ENCODE assay signal across 8 mouse cellular contexts in genomic region chr12:41485512-41486215, GRCm38 (mm10). TPM values are rescaled to one million over a fixed set of nuclear protein-coding genes. Genes with fewer than 3 reads are reported as not detected.
DNase-seq lines count a peak whose midpoint lies in the region; ATAC-seq and TF ChIP-seq lines count a peak whose summit lies in the region.

No protein-coding gene starts in this region.

- no peak for TF ChIP-seq POLR2A in thymus, adult 2 months (IDR thresholded peaks at IDR 0.05; ENCODE audit: control insufficient read depth, extremely low read depth, insufficient read depth, low read length, poor library complexity)

- TF ChIP-seq EP300 in heart, postnatal 0 days (IDR thresholded peaks at IDR 0.05; ENCODE audit: low read depth), result no peak

- no peak overlapping the region for H3K27ac ChIP-seq in brown adipose tissue, adult 24 weeks (replicated peaks; ENCODE audit: low read depth, low read length)
- peak overlapping the region; percentile 85 for H3K27ac ChIP-seq in forebrain, embryonic 12.5 days
- H3K27ac ChIP-seq in heart, postnatal 0 days (ENCODE audit: low read depth), result no peak overlapping the region
- H3K27ac ChIP-seq in liver, embryonic 13.5 days, result no peak overlapping the region
- peak overlapping the region; percentile 79; the same call in 1 of the 2 replicates for H3K27ac ChIP-seq in neural tube, embryonic 12.5 days
- no peak overlapping the region for H3K27ac ChIP-seq in thymus, adult 2 months (ENCODE audit: control insufficient read depth, insufficient read depth, low read length)

- H3K4me1 ChIP-seq in brown adipose tissue, adult 24 weeks (ENCODE audit: control insufficient read depth, insufficient read depth, insufficient read length, low read length), result peaks cover 3% of the 10 kb centered on the region; the same call in 1 of the 2 replicates
- H3K4me1 ChIP-seq in forebrain, embryonic 12.5 days, result peaks cover 24% of the 10 kb centered on the region
- H3K4me1 ChIP-seq in heart, postnatal 0 days (ENCODE audit: control insufficient read depth, insufficient read depth), result no peaks in the 10 kb centered on the region
- H3K4me1 ChIP-seq in liver, embryonic 13.5 days (replicated peaks), result no peaks in the 10 kb centered on the region
- H3K4me1 ChIP-seq in neural tube, embryonic 12.5 days, result 0 out of 2 replicates have a peak, but pooled peaks cover 3% of the 10 kb centered on the region
- 0 out of 2 replicates have a peak, but pooled peaks cover 4% of the 10 kb centered on the region for H3K4me1 ChIP-seq in thymus, adult 2 months (replicated peaks; ENCODE audit: control insufficient read depth, insufficient read depth, low read length)

- H3K36me3 ChIP-seq in forebrain, embryonic 12.5 days (replicated peaks), result no peaks in the 10 kb centered on the region
- no peaks in the 10 kb centered on the region for H3K36me3 ChIP-seq in heart, postnatal 0 days (replicated peaks; ENCODE audit: control insufficient read depth, insufficient read depth, low read length)
- H3K36me3 ChIP-seq in liver, embryonic 13.5 days, result no peaks in the 10 kb centered on the region
- no peaks in the 10 kb centered on the region for H3K36me3 ChIP-seq in neural tube, embryonic 12.5 days
- no peaks in the 10 kb centered on the region for H3K36me3 ChIP-seq in thymus, adult 2 months (ENCODE audit: control insufficient read depth, insufficient read depth, low read length)

- H3K9me3 ChIP-seq in forebrain, embryonic 12.5 days, result no peaks in the 10 kb centered on the region
- H3K9me3 ChIP-seq in heart, postnatal 0 days (replicated peaks; ENCODE audit: control insufficient read depth, low read length), result no peaks in the 10 kb centered on the region
- H3K9me3 ChIP-seq in liver, embryonic 13.5 days (replicated peaks), result no peaks in the 10 kb centered on the region
- no peaks in the 10 kb centered on the region for H3K9me3 ChIP-seq in neural tube, embryonic 12.5 days

- peak; percentile 25 for DNase-seq in CD4-positive, CD25-positive, alpha-beta regulatory T cell, adult 2 months (ENCODE audit: low read depth, low spot score)
- peak; percentile 45 for DNase-seq in heart, postnatal 0 days (ENCODE audit: low spot score)
- peak; percentile 46 to 63 for DNase-seq in kidney, postnatal 4 days
- peak; percentile 9 for DNase-seq in liver, embryonic 13.5 days
- no peak for DNase-seq in thymus, adult 2 months

- no peaks in the 10 kb centered on the region for H3K27me3 ChIP-seq in forebrain, embryonic 12.5 days
- H3K27me3 ChIP-seq in heart, postnatal 0 days (ENCODE audit: control insufficient read depth, insufficient read depth, low read length), result no peaks in the 10 kb centered on the region
- H3K27me3 ChIP-seq in liver, embryonic 13.5 days, result 0 out of 2 replicates have a peak, but pooled peaks cover 4% of the 10 kb centered on the region
- H3K27me3 ChIP-seq in neural tube, embryonic 12.5 days (replicated peaks), result no peaks in the 10 kb centered on the region
- H3K27me3 ChIP-seq in thymus, adult 2 months (ENCODE audit: control insufficient read depth, insufficient read depth, low read length), result no peaks in the 10 kb centered on the region

- peak overlapping the region; percentile 76 for H3K9ac ChIP-seq in forebrain, embryonic 12.5 days
- peak overlapping the region; percentile 55 for H3K9ac ChIP-seq in heart, postnatal 0 days (replicated peaks; ENCODE audit: low read depth, low read length)
- H3K9ac ChIP-seq in liver, embryonic 13.5 days, result no peak overlapping the region
- H3K9ac ChIP-seq in neural tube, embryonic 12.5 days, result peak overlapping the region; percentile 67

- TF ChIP-seq CTCF in heart, postnatal 0 days (IDR thresholded peaks at IDR 0.05; ENCODE audit: low read depth), result no peak
- no peak for TF ChIP-seq CTCF in thymus, adult 2 months (IDR thresholded peaks at IDR 0.05; ENCODE audit: borderline replicate concordance, control insufficient read depth, extremely low read depth, insufficient read depth, low read length, poor library complexity)

- ATAC-seq in forebrain, embryonic 12.5 days (ENCODE audit: low FRiP score), result peak; percentile 92
- peak; percentile 95 for ATAC-seq in heart, postnatal 0 days (ENCODE audit: insufficient read depth, low read depth)
- peak; percentile 71 for ATAC-seq in liver, embryonic 13.5 days (ENCODE audit: low read depth)
- peak; percentile 89 for ATAC-seq in neural tube, embryonic 12.5 days (ENCODE audit: low FRiP score, low read depth)

- H3K4me2 ChIP-seq in forebrain, embryonic 12.5 days, result peak overlapping the region; percentile 64
- peak overlapping the region; percentile 64 for H3K4me2 ChIP-seq in heart, postnatal 0 days (ENCODE audit: low read depth, low read length)
- peak overlapping the region; percentile 20 for H3K4me2 ChIP-seq in liver, embryonic 13.5 days
- H3K4me2 ChIP-seq in neural tube, embryonic 12.5 days (replicated peaks), result peak overlapping the region; percentile 63

- 13% methylated on average over 12 of the region's 12 CpGs for WGBS in forebrain, embryonic 12.5 days
- WGBS in heart, postnatal 0 days, result 14% methylated on average over 12 of the region's 12 CpGs
- 34% methylated on average over 12 of the region's 12 CpGs for WGBS in liver, embryonic 13.5 days (ENCODE audit: insufficient replicate concordance)
- 12% methylated on average over 12 of the region's 12 CpGs for WGBS in neural tube, embryonic 12.5 days
- 21% methylated on average over 12 of the region's 12 CpGs for WGBS in thymus, adult 2 months

- peak overlapping the region; percentile 31; the same call in 1 of the 2 replicates for H3K4me3 ChIP-seq in brown adipose tissue, adult 24 weeks (ENCODE audit: insufficient read depth, low read depth, low read length)
- H3K4me3 ChIP-seq in forebrain, embryonic 12.5 days (replicated peaks), result peak overlapping the region; percentile 50
- H3K4me3 ChIP-seq in heart, postnatal 0 days (ENCODE audit: low read depth, low read length), result peak overlapping the region; percentile 44
- H3K4me3 ChIP-seq in liver, embryonic 13.5 days (replicated peaks), result 0 out of 2 replicates have a peak overlapping the region, but pooled peaks have one; percentile 9
- peak overlapping the region; percentile 46 for H3K4me3 ChIP-seq in neural tube, embryonic 12.5 days
- no peak overlapping the region for H3K4me3 ChIP-seq in thymus, adult 2 months (ENCODE audit: control insufficient read depth, insufficient read depth, low read length)

RNA-seq across cellular contexts. Expression of gene Lrrn3, which starts 0.6 kb away (rescaled TPM):
- polyA plus RNA-seq in brown adipose tissue, adult 24 weeks (2012; ENCODE audit: insufficient read depth, insufficient read length, missing spikeins), result not detected in 2 replicates
- 37.1 and 40.1 TPM in 2 replicates for polyA plus RNA-seq in forebrain, embryonic 12.5 days (2016; fragmentation: Nextera tagmentation; extraction: Ambion mirVana)
- total RNA-seq in heart, postnatal 0 days (2014; rRNA removed; ENCODE audit: low replicate concordance), result 0.08 and 3.7 TPM in 2 replicates
- polyA plus RNA-seq in heart, postnatal 0 days (2015; fragmentation: Nextera tagmentation; extraction: Ambion mirVana), result 0.66 and 0.69 TPM in 2 replicates
- polyA plus RNA-seq in liver, embryonic 13.5 days (2015; fragmentation: Nextera tagmentation; extraction: Ambion mirVana), result 2.0 and 2.5 TPM in 2 replicates
- polyA plus RNA-seq in neural tube, embryonic 12.5 days (2016; fragmentation: Nextera tagmentation; extraction: Ambion mirVana), result 66.5 and 76.7 TPM in 2 replicates
- 0.26 TPM in 2 replicates for polyA plus RNA-seq in thymus, adult 2 months (2012; rRNA removed)

Comparison
In these comparisons a context has a peak if more than half of its experiments do, and no peak if none do; other contexts are left out.
1. H3K27ac ChIP-seq: peak in forebrain, embryonic 12.5 days (single experiment) and neural tube, embryonic 12.5 days (single experiment); none in brown adipose tissue, adult 24 weeks (single experiment), heart, postnatal 0 days (single experiment), liver, embryonic 13.5 days (single experiment) and thymus, adult 2 months (single experiment).
2. RNA of gene Lrrn3, which starts 0.6 kb away (polyA plus RNA-seq): 66.5 to 76.7 TPM in neural tube, embryonic 12.5 days and 37.1 to 40.1 TPM in forebrain, embryonic 12.5 days; 2.0 to 2.5 TPM in liver, embryonic 13.5 days, 0.66 to 0.69 TPM in heart, postnatal 0 days, 0.26 TPM in thymus, adult 2 months and not detected in brown adipose tissue, adult 24 weeks; every median in the first group is over 10 times any median in the second.
3. Peak in every context shown above with its lines, with median percentiles within 50 percentile points of each other: ATAC-seq and H3K4me2 ChIP-seq.